Mouse (Mus musculus): ENCODE measurements at regions not wholly inside any gene's neighbourhood (a gene's known extent, or its start where the extent isn't known, plus 50 kb on each side); places are given as distances from the start of the nearest gene placed in this dataset.

- no peak for DNase-seq (ENCODE audit: low read depth, low spot score)
Observed at GRCm38 (mm10) chr1:24832246-24832645, 153.8 kb downstream of the Lmbrd1 start.

DNA sequence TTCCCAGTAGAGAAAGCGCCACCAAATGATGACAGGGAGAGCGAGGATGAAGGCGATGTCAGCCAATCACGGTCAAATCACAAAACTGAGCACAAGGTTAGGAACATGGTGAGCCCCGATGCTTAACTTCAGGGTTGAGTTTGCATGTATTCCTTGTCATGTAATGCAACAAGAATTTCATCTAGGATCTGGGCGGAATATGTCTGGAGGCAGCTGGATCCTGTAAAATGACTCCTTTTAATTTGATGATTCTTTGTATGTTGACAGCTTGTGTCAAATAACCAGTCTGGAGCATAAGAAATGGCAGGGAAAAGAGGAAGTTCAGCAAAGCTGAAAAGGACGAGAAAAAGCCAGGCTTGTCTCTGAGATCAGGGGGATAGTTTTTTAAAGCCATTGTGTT lies 188.4 kb downstream of the Lmbrd1 start:
- DNase-seq (ENCODE audit: low read depth, low spot score): no peak

DNA sequence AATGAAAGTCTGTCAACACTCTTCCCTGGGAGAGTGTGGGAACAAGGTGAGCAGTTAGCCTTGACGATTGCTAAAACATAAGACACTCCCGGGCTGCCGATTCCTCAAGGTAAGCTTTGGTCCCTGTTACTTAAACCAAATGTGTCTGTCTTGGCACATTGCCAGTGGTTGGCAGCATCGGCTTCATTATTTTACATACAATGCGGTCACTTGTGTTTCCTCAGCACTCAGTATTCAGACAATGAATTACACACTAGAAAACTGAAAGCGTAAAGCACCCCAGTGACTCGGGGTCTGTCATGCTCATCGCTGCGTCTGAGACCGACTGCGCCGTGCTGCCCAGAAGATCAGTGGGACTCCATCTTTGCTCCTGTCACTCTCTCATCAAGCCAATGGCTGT lies 191.3 kb downstream of the Lmbrd1 start:
- DNase-seq (ENCODE audit: low read depth, low spot score): no peak

GRCm38 (mm10) chr1:24870685-24871417 lies 192.4 kb downstream of the Lmbrd1 start:
- no peak for DNase-seq (ENCODE audit: low read depth, low spot score)

DNA sequence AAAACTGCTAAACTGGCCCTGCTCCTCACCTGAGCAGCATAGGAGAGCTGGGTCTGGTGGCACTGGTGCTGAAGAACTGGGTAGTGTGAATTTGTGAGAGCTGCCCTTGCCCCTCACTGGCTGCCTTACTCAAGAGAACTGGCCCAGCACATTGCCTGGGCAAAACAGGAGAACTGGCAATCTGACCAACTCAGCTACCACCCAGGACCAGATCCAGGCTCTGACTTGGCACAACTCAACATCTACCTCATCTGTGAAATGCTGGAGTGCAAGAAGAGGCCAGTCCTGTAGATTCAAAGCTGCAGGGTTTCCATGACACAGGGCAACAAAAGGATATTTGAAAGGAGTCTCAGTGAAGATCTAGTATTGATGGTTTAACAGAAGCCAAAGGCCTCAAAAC lies 198.6 kb downstream of the Lmbrd1 start:
- no peak for DNase-seq (ENCODE audit: low read depth, low spot score)

GRCm38 (mm10) chr1:24883638-24884037 lies 205.2 kb downstream of the Lmbrd1 start:
- DNase-seq (ENCODE audit: low read depth, low spot score): no peak

DNA sequence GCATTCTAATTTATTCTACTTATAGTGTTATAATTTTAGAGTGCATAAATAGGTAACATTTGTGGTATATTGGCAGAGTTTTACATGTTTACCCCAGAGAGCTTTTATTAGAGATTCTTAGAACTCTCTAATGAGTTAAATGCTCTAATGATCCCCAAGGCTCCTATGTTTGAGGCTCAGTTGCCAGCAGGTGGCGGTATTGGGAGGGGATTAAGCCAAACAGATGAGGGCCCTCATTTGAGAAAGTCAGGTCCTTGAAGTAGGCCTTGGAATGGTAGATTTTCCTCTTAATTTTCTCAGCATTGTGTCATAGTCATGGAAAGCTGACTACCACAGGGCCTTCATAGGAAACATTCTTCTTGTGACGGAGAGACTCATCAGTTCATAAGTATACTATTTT lies 222.8 kb downstream of the Lmbrd1 start:
- peak; percentile 9 for DNase-seq (ENCODE audit: low read depth, low spot score)

DNA sequence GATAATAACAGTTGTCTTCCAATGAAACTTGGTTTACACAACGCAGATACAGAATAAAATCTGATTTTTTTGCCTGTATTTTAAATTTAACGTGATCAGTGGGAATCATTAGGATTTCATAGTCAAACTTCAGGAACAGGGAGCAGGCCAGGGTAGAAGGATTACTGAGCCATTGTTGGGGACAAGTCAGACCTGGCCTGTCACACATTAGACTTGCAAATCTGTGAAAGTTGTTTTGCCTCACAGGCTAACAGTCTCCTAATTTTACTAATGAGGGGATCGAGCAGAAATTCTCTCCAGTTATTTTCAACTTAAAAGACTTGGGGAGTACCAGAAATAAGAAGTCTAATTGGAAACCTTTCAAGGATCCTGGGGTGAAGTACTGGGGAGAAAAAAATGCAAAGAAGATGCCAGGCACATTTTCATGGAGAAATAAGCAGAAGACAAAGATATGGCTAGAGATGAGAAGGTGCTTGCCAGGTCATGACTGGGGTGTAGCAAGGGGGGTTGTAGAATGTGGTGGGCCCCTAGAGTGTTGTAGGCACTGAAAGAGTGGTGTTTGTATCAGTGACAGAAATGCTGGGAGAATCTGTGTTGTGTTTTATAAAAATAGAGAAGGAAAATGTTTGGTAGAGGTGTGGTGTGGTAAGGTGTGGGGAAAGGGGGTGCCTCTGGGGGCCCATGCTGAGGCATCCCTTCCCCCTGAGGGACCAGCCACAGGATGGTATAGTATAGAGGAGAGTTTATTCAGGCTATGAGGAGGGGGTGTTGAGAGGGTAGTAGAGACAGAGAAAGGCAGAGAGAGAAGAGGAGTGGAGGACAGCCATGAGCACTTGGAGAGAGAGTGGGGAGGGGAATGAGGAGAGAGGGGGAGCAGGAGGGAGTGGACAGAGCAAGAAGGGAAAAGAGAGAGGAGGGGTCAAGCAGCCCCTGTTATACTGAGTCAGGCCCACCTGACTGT lies 260.2 kb downstream of the Lmbrd1 start:
- DNase-seq (ENCODE audit: low read depth, low spot score): no peak

DNA sequence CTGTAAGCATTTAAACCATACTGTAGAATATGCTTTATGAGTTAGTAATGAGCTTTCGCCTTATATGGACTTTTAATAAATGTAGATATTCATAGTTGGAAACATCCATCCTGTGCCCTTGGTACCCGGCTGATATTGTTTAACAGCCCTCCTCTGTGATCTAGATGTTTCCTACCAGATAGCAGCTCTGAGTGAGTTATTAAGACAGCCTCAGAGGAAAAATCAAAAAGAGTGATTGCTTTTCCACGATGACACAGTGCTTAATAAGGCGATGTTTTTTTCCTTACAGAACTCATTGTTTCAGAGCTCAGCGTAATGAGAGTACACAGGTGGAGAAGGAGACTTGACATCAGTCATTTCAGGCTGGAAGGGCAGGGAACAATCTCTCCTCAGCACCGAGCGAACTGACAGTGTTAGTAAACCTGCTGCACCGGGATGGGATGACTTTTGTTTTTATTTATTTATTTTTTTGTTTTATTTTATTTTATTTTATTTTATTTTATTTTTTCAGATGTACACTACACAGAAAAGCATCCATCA lies 264.4 kb downstream of the Lmbrd1 start:
- DNase-seq (ENCODE audit: low read depth, low spot score): no peak

DNA sequence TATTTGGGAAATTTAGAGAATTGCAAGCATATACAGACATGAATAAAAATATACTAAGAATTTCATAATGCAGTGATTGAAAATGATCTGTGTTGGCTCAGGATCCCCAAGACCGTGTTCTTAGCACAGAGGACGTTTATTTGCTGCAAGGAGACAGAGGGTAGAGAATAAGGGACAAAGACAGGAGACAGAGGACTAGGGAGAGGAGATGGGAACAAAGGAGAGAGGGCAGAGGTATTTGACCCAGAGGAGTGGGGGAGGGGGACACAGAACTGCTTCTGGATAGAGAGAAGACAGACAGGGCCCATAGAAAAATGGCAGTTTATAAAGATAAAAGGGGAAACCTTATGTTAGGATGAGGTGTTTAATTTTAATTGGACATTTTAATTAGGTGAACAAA lies 265.0 kb downstream of the Lmbrd1 start:
- no peak for DNase-seq (ENCODE audit: low read depth, low spot score)

GRCm38 (mm10) chr1:24972681-24973080 lies 294.3 kb downstream of the Lmbrd1 start:
- no peak for DNase-seq (ENCODE audit: low read depth, low spot score)

DNA sequence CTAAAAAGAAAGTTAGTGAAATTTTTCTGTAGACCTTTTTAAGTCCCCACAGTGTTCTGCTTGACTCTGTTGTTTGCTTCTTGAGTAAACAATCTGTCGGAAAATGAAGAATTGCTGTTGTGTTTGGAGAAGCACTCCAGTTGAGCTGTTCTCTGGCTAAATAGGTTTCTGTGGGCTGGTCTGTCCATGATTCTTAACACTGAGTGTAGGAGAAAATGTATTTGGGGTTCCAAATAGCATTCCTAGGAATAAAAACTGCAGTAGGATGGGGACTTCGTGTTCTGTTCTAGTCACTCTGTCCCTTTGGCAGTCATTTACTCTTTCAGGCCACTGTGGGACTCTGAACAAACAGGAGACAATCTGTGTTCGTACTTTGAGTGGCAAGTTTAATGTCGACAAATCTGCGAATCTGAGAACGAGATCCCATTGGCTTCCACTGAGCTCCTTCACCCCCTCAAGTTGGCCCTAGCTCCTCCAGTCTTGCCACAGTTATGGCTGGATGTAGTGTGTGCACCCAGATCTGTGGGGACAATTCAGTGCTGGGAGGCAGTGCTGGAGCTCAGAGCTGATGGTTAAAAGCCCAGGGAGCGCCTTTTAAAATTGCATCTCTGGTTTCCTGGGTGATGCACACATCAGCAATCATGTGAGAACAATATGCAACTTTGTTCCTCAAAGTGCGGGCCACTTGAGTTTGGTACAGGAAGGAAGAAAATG lies 330.2 kb downstream of the Lmbrd1 start:
- no peak for DNase-seq (ENCODE audit: low read depth, low spot score)

GRCm38 (mm10) chr1:25012754-25013153 lies 334.3 kb downstream of the Lmbrd1 start:
- DNase-seq (ENCODE audit: low read depth, low spot score): no peak

All from 3T3-L1 (cell line).